Mouse (Mus musculus): ENCODE data around the gene Hspb7. TPM values are rescaled to one million over a fixed set of nuclear protein-coding genes. Genes with fewer than 3 reads are reported as not detected.

The Hspb7 gene
- total RNA-seq, 2 experiments from 2014 or later, result 2.9 to 9.6 TPM

GRCm38 (mm10) chr4:141419398-141420191, 984 bp upstream of the Hspb7 start:
- no peak for DNase-seq (ENCODE audit: low spot score in 2 of 2)

- DNase-seq (ENCODE audit: low spot score in 2 of 2), result no peak
Observed at GRCm38 (mm10) chr4:141420886-141421285, 307 bp downstream of the Hspb7 start.

- no peak for DNase-seq (ENCODE audit: low spot score in 2 of 2)
Observed at GRCm38 (mm10) chr4:141421423-141421822, 844 bp downstream of the Hspb7 start.

DNA sequence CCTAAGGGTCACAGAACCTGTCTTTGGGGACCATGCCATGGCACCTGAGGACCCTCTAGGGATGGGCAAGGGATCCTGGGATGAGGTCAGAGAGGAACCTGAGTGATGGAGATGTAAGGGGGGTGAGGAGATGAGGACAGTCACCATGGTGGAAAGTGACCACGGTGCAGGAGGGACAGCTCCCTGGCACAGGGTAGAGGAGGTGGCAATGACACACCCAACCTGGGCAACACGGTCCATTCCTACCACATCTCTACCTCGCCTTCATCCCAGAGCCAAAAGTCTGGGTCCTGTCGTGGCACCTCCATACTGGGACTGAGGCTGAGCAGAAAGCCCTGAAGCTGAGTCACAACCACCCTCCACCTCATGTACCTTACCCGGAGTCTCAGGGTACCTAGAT, 2.3 kb downstream of the Hspb7 start:
- no peak for DNase-seq (ENCODE audit: low spot score in 2 of 2)

DNA sequence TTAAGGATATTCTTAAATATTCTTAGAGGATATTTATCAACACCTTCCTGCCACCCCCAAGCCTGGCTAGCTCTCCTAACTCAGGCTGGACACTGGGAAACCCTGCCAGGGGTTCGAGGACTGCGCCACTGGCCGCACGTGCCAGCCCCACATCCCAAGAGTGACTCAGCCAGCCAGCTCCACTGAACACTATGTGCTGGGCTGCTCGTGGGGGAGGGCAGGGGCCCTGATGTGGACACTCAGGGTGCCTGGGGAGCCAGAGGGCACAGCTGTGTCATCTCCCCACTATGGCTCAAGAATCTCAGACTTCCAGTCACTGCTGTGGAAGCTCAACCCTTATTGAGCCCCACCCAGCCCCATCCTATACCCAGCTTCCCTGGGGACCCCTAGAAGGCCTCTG, 2.7 kb downstream of the Hspb7 start:
- DNase-seq (ENCODE audit: low spot score in 2 of 2), result no peak

GRCm38 (mm10) chr4:141423691-141424431, 3.3 kb downstream of the Hspb7 start:
- no peak for DNase-seq (ENCODE audit: low spot score in 2 of 2)

DNA sequence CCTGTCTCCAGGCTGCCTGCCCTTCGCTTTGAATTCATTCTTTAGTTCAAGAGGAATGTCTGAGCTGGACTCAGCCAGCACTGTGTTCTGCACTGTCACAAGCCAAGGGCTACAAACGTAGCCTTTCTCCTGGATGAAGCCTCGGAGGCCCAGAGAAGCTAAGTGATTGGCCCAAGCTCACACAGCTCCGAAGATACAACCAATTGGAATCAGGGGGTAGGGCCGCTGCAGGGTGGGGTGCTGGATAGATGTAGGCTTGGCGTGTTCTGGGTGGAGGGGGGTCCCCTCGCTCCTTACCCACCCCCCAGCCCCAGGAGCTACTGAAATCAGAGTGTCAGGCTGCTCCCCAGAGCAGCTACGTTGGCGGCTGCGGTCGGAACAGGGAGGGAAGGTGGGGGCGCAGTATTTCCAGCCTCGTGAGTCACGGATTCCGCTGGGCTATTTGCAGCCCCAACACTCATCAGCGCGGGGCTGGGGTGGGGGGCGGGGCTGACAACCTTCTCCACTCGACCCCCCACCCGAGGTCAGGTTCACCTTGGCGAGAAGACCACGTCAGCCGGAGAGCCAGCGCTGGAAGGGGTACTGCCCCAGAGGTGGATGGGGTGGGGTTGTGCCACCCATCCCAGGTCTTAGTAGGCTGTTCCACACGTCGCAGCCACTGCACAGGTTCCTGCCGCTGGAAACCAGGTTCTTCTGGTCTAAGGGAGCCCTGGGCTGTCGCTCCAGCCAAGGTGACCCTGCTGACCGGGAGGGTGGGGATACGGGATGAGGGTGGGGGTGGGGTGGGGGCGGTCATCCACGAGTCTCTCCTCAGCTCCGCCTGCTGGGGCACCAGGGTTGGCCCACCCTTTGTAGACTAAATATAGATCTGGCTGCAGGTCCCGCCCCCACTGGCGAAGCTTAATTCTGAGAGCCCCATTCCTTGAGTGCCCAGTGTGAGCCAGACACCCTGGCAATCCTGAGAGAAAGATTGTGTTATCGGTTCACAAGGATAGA, 5.2 kb downstream of the Hspb7 start:
- DNase-seq (ENCODE audit: low spot score in 2 of 2), result no peak

GRCm38 (mm10) chr4:141426796-141427745, 6.5 kb downstream of the Hspb7 start:
- no peak for DNase-seq (ENCODE audit: low spot score in 2 of 2)

DNA sequence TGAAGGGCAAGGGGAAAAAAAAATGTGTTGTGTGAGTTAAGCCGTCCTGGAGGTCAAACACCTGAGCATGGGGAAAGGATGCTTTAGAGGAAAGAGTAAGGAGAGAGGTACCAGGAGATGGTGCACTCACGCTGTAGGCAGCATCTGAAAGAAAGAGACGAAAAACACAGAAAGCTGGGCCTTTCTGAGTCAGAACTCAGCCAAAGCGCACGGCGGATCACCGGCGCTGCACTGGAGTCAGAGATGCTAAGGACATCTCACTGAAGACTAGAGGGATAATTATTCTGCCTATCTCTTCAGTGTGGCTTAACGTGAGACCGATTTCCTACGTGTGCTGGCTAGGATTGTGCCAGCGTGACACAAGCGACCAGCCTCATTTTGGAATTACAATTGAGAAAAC, 7.3 kb downstream of the Hspb7 start:
- no peak for DNase-seq (ENCODE audit: low spot score in 2 of 2)

DNA sequence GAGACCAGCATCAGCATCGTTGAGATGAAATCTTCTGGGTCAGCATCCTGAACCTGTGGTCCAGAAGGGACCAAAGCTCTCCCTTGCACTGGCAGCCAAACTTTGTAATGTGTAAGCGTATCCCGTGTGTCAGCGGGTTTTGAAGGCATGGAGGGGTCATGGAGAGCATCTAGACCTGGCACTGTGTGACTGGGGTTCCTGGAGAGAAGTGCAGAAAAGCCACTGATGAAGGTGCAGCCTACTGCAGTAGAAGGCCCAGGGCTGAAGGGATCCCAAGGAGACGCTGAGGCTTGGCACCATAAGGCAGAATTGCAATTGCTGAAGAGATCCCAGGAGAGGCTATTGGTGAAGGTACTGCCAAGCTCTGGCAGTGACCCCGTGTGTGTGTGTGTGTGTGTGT, 8.8 kb downstream of the Hspb7 start:
- no peak for DNase-seq (ENCODE audit: low spot score in 2 of 2)

GRCm38 (mm10) chr4:141429847-141430246, 9.3 kb downstream of the Hspb7 start:
- no peak for DNase-seq (ENCODE audit: low spot score in 2 of 2)

- peak in 1 of 2 experiments; percentile 54 for DNase-seq (ENCODE audit: low spot score in 2 of 2)
Observed at GRCm38 (mm10) chr4:141430997-141431396, 10.4 kb downstream of the Hspb7 start.

GRCm38 (mm10) chr4:141432666-141433065, 12.1 kb downstream of the Hspb7 start:
- no peak for DNase-seq (ENCODE audit: low spot score in 2 of 2)

- no peak for DNase-seq (ENCODE audit: low spot score in 2 of 2)
Observed at GRCm38 (mm10) chr4:141433191-141433590, 12.6 kb downstream of the Hspb7 start.

GRCm38 (mm10) chr4:141435974-141436373, 15.4 kb downstream of the Hspb7 start, which contains the start of gene Srarp:
TSS of gene Srarp (minus strand) at chr4:141436105.
- no peak for DNase-seq (ENCODE audit: low spot score in 2 of 2)

DNA sequence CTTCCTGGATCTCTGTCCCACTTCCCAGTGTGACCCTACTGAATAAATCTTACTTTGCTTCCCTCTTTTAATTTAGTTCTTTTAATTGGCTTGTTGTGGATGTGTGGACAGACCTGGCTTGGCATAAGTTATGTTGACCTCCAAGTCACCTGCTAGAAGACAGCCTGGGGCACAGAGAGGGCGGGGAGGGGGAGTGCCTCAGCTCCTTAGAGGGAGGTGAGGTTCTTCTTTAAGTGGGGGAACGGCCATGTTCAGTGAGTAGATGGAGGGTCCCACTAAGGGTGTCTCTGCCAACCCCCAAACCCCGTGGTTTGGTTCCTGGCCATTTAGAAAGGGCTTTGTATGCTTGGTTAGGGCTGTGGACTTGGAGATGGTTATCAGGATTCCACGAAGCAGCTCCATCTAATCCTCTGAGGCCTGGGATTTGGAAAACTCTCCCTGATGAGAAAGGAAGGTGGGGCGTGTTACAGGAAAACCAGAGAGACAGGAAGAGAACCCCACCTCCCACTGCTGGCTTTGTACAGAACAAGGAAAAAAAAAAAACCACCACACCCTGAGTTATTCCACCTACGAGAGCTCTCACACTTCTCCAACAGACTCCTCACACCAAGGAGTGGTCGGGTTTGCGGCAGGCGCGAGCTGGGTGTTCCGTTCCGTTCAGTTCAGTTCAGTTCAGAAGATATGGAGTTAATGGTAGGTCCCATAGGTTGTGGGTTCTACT, 18.7 kb downstream of the Hspb7 start:
- no peak for DNase-seq (ENCODE audit: low spot score in 2 of 2)

DNA sequence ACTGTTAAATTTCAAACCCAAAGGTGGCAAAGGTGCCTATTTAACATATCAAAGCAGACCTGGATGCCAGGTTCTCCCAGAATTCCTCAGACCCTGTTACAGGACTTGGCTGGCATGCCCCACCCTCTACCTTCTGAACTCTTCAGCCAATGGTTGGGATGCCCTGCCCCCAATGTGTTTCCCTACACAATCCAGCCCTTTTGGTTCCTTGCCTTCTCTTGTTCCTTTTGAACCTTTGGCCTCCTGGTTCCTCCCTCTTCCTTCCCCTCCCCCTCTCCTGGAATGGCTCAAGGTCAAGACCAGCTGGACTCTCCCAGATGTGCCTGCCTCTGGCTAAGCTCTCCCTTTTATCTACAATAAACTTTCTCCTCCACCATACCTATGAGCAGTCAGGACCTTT, 20.3 kb downstream of the Hspb7 start:
- no peak for DNase-seq (ENCODE audit: low spot score in 2 of 2)

- DNase-seq (ENCODE audit: low spot score in 2 of 2), result no peak
Observed at GRCm38 (mm10) chr4:141443641-141444429, 23.3 kb downstream of the Hspb7 start.

All from adrenal gland, postnatal 4 days (tissue).